Mouse (Mus musculus) right cerebral cortex, adult 18-20 months (tissue): Measurements from ENCODE around the gene Cd177.
"Not testable (repeated sequence)": the region's sequence is repeated elsewhere in the genome, so short reads cannot be mapped to it uniquely, and the experiment has no call there.

ENCODE experiments used
- DNase-seq: peaks from one replicate; pipeline ENCODE4 v3.0.0; 2022; ENCODE audit warnings: mixed read lengths

Cd177 gene

DNA sequence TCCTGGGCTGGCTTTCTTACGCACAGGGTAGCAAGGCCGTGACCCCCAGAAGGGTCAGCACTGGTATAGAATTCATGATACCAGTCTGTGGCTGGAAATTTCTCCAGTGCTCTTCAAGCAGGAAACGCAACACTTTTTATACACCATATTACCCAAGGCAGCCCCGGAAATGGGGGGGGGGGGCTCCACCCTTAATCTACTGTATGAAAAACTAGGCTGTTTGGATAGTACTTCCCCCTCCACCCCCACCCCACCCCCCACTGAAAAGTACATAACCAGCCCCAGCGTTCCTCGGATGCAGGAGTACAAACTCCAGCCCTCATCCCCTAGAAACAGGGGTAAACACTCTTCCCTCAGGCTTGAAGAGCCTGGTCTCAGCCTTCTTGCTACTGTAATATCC is at the start of gene Cd177:
Gene Cd177 (minus strand): TSS at position 101 of the 400 bp plus-strand sequence.
- no peak for DNase-seq

DNA sequence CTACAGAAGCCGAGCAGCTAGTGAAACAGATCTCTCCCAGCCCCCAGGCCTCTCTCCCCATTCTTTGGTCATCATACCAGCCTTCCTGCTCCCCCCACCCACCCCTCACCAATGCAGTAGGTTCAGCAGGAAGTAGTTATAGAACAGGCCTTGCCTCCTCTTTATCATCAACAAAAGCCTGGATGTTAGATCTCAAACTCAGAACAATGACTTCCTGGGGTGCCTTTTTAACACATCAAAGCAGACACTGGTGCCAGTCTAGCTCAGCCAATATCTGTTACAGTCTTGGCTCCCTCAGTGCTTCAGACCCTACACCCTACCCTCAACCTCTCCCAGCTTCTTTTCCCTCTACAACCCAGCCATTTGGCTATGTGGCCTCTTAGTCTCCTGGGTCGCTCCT is 48.9 kb upstream of the Cd177 start:
- no peak for DNase-seq

DNA sequence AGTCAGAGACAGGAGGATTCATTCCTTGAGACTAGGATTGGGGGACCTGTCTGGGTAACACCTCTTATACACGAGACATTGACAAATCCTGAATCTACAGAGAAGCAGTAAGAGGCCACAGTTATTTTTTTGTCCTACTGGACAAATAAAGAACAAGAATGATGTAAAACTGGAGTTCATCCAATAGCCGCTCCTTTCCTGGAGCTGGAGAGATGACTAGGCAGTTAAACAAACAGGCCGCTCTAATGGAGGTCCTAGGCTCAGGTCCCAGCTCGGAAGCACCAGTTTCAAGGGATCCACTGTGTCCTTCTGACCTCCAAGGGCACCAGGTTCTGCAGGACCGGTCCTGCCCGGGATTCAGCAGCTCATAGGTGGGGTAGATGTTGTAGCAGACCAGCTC is 44.7 kb upstream of the Cd177 start:
- no peak for DNase-seq

DNA sequence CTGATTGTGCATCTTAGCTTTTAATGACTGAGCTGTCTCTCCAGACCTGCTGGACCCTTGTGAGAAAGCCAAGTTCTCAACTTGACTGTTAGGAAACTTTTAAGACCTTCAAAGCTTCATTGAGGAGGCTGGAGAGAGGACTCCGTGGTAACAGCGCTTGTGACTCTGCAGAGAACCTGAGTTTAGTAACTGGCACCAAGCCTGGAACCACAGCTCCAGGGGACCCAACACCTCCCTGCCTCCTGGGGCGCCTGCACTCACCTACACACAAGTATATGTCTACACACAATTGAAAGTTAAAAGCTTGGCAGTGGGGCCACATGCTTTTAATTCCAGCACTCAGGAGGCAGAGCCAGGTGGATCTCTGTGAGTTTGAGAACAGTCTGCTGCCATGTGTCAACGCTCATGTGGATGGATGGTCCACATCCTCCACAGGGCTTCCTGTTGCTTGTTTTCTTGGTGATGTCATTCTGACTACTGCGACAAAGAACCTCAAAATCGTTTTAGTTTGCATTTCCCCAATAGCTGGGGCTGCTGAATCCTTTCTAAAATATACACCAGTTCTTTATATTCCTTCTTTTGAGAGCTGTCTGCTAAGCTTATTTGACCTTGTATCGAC is 42.1 kb upstream of the Cd177 start:
- no peak for DNase-seq

DNA sequence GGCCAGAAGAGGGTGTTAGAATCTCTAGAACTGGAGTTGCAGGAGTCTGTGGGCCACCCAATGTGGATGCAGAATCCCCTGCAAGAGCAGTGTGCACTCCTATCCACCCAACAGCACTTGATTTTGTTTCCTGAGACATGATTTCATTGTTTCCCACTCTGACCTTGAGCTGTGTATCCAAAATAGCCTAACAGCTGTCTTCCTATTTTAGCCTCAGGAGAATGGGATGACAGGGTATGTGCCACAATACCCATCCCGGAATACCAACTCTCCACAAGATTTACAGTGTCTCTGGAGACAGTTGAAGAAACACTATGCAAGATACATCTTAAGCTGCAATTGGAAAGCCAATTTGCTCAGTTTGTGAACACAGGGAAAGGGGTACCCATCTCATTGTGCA is 37.8 kb upstream of the Cd177 start:
- DNase-seq: no peak

DNA sequence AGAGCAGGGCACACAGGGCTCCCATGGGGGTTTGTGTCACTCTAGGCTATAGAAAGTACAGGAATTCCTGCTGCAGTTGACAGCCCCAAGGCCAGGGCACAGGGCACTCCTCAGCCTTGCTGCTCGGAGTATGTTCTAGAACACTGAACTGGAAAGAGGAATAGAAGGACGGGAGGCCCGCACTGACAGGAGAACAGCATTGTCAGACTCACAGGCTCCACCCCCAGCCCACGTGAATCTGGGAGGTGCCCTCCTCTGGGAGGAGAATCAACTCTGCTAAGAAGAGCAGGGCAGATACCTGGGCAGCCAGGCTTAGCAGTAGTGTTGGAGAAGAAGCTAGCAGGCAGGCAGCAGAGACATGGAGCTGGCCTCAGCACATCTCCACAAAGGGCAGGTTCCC is 16.8 kb upstream of the Cd177 start, which contains the start of gene Ceacam10:
Gene Ceacam10 (plus strand): TSS at position 289 of the 400 bp plus-strand sequence.
- DNase-seq: not testable (repeated sequence)

DNA sequence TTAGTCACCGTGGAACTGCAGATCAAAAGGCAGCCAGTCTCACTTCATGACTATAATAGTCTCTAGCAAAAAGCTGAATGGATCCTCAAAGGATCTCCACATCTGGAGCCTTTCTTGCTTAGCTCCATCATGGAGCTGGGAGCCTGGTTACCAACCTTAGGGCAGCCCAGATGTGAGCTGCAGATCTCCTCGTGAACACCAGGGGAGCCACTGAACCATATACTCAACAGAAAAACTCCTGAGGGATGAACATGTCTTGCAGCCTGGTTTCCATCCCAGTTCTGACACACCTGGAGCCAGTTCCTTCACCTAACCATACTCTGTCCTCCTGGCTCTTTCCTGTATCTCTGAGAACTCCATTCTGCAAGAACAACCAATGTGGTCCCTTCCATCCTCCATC is 16.0 kb upstream of the Cd177 start:
- DNase-seq: no peak

DNA sequence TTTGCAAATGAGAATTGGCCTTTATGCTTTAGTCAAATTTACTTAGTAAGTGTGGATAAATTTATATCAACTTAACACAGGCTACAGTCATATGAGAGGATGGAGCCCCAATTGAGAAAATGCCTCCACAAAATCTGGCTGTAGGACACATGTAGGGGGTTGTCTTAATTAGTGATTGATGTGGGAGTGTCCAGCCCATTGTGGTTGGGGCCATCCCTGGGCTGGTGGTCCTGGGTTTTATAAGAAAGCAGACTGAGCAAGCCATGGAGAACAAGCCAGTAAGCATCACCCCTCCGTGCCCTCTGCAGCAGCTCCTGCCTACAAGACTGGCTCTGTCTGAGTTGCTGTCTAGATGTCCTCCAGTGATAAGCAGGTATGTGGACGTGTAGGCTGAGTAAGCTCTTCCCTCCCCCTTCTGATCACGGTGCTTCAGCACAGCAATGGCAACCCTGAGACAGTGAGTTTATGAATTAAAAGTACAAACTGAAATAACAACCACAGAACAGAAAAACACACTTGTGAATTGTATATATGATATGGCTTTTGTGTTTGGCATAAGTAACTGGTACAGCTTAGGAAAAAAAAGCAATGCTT is 13.9 kb upstream of the Cd177 start:
- no peak for DNase-seq

DNA sequence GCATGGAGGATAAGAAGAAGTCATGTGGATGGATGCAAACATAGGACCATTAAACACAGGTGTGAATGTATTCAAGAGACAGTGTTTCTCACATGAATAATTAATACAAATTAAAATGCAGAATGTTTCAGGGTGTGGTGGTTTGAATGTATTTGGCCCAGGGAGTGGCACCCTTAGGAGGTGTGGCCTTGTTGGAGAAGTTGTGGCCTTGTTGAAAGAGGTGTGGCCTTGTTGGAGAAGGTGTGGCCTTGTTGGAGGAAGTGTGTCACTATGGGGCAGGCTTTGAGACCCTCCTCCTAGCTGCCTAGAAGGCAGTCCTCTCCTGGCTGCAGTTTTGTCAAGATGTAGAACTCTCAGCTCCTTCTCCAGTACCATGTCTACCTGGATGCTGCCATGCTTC is 11.2 kb upstream of the Cd177 start:
- DNase-seq: no peak

DNA sequence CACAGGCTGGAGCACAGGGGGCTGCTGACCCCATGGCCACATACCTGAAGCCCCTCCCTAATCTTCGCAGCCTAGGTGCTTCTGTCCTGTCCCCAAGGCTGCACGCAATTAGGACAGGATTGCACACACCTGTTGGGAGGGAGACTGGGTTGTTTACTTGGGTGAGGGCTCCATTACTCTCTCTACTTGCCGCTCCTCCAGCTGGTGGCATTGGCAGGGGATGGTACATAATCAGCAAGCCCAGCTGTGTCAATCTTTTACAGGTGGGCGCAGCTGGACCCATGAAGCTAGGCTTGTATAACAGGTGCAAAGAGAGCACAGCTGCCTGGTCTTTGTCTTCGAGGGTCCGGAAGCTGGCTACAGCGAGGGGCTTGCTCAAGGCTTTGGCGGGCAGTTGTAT is 2.5 kb upstream of the Cd177 start:
- DNase-seq: no peak

DNA sequence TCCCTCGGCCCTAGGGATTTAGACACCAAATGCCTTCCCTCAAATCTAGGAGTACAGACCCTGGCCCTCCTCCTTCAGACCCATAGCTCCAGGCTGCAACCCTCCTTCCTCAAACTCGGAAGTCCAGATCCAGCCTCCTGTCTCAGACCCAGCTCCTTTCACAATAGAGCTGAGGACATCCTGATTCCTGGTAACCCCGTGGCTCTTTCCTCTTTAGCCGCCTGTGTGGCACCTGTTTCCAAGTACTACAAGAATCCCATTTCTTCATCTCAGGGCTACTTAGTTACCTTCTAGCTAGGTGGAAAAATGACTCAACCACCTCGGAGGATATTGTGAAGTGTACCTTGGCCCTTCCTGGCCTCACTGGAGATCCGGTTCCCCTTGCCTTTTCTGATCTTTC is 1.1 kb upstream of the Cd177 start:
- DNase-seq: no peak

DNA sequence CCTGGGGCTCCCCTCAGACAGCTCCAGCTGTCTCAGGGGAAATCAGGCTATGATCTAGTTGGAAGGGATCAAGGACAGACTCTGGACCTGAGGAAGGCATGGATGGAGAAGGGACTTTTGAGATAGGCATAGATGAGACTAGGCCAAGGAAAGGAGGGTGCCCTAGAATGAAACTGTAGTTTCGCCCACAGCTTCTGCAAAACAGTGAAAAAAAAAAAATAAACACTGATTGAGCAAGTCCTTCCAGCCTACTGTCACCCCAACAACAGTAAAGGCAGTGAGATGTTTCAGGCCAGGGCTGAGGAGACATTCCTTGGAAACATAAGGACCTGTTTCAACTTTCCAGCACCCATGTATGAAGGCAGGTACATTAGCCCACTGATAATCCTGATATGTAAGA is 1.6 kb downstream of the Cd177 start:
- no peak for DNase-seq

DNA sequence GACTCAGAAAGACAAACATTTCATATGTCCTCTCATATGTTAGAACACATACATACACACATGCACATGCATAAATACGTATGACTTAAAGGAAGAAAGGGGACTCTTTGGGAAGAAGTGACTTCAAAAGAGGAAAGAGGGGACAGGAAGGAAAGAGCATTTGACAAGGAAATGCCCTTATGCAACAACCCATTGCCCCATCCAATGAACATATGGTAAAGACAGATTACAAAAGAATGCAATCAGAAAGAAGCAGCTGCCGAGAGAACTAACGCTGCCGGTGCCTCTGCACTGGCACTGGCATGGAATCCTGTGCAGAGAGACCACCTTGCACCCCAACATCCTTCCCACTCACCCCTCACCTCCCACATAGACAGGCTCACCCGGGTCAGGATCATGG is 6.6 kb downstream of the Cd177 start:
- no peak for DNase-seq

DNA sequence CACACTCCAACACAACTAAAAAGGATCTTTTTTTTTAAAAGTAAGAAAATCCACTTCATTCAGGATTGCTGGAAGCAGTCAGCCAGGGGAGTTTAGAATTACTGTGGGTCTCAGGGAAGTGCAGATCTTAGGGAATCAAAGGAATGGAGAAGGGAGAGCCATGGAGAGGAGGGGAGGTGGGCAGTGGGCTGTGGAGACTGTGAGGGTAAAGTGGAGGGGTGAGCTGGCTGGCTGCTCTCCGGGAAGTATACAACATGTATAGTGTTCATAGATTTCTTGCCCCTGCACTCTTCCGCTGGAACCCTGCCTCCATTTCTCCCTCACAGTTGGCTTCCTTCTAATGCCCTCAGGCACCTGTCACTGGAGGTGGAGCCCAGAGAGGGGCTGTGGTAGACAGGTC is 8.5 kb downstream of the Cd177 start:
- DNase-seq: no peak

DNA sequence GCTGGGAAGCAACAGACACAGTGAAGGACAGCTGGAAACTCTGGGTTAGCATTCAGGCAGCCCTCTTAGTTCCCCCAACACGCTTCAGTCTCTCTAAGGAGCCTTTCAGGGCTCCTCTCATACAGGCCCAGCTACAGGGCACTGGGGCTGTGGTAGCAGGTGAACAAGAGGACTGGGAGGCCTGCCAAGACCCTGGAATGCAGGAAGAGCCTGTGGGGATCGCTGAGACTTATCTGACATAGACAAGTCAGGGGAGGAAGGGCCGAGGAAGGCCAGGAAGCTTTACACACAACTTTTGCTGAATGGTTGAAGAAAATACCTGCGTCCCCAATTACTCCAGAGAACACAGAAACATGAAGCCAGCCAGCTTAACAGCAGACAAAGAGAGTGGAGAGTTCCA is 9.4 kb downstream of the Cd177 start:
- DNase-seq: no peak

DNA sequence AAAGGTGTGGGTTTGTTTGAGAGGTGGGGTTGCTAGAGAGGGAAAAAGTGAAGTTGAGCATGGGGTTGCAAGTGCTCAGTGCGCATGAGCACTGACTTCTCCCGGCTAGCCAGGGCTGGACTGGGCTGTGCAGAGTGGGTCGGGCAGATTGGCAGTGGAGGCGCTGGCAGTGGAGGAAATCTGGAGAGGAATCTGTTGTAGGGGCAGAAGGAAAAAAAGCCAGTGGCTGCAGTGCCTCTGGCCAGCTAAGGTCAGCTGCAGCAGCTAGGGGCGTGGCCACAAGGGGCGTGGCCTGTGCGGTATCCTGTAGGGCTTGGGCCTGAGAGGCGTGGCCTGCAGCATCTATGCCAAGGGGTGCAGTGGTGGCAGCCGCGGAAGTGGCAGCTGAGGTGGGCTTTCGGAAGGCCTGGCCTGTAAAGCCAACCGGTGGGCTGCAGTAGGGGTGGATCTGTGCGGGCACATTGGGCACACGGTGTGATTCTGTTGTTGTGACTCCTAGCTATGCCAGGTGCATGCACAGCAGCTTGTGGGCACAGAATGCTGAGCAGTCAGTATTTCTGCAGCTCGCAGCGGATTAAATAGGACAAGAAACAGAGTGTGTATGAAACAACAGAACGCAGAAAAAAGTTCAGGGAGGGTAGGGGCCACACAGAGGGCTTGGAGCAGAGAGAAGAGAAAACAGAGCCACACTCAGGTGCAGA is 24.0 kb downstream of the Cd177 start:
- DNase-seq: no peak

DNA sequence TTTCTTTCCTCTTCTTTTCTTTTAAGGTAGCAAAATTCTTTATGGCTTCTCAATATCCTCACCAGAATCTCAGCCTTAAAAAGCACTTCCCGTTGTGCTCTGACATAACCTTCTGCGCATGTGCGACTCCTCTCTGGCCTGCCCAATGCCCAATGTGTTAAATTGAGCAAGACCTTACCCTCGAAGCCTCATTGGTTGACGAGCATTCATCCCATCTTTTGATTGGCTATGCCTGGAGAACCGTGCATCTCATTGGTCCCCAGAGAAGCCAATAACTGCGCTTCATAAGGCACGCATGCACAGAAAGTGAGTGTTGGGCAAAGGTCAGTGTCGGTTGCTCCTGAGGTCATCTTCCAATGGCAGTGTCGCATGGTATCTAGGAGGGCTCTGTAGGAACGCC is 33.3 kb downstream of the Cd177 start, which contains the start of gene Gm4763:
Gene Gm4763 (minus strand): TSS at position 101 of the 400 bp plus-strand sequence.
- DNase-seq: not testable (repeated sequence)

DNA sequence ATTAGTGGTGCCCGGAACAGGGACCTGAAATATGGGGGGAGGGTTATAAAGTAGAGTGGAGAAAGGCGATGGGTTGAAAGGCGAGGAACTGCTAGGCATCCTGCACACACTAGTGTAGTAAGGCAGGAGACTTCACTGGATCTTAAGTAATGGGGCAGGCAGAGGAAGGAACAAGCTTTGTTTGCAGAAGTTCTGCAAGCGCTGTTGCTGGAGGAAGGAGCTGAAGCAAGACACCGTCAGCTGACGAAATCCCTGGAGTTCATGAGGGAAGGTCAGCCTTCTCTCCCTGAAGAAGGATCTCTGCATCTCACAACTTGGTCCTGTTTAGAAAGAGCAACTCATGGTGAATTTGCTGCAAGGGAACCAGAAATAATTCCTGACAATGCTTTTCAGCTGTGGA is 45.1 kb downstream of the Cd177 start:
- DNase-seq: no peak

DNA sequence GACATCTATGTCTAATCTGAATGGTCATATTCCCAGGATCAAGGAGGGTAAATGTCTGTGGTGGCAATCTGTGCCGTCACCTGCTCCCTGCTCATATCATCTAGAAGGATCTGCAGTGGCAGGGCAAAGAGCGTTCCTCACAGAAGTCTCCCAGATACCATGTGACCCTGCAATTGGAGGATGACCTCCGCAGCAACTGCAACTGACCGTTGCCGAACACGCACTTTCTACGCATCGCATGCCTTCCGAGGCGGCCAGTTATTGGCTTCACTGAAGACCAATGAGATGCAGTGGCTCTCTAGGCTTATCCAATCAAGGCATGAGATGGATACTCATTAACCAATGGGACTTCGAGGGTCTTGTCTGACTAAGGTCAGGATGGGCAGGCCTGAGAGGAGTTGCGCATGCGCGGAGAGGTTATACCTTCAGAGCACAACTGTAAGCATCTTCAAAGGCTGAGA is 51.2 kb downstream of the Cd177 start, which contains the start of gene BC049730:
Gene BC049730 (plus strand): TSS at position 411 of the 461 bp plus-strand sequence.
- DNase-seq: no peak

DNA sequence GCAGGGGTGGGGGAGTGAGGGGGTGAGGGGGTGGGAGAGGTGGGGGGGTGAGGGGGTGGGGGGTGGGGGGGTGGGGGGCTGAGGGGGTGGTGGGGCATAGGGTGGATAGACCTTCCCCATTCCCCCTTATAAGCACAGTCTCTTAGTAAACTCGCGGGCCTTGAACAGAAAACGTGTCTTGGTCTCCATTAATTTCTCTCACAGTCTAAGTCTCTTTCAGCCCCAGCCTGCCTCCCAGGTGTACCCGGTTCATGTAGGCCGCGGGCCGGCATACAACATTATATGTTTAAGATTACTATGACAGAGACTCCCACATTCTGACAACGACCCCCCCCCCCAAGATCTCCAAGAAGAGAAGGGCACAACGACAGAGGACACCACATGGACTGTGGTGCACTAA is 57.3 kb downstream of the Cd177 start:
- DNase-seq: not testable (repeated sequence)

DNA sequence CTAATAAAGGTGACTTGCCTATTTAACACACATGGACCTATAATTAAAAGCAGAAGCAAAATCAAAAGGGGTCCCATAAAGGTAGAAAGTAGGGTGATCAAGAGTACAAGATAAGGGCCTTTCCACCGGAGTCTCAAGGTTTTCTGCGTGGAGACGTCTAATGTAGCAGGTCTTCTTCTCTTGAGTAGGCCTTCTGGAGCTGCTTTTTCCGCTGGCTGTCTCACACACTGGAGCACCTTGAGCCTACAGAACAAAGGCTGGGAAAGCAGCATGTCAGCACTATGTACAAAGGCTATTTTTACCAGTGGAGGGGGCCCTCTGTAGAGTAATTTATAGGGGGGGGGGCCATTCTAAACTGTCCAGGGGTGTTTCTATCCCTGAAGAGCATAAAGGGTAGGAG is 62.2 kb downstream of the Cd177 start:
- DNase-seq: not testable (repeated sequence)
